22 mouse cellular contexts compared by ENCODE assay signal in genomic region chr15:103074663-103075415, GRCm38 (mm10). TPM values are rescaled to one million over a fixed set of nuclear protein-coding genes. Genes with fewer than 3 reads are reported as not detected.
DNase-seq lines count a peak whose midpoint lies in the region; ATAC-seq and TF ChIP-seq lines count a peak whose summit lies in the region.
"Had no signal": no experiment of that assay in that cellular context is flagged by ENCODE, and none has a peak within 500 bp of the region (broad histone marks: within the 10 kb centered on the region; RNA-seq: fewer than 3 reads in every experiment).

No protein-coding gene starts in this region.

- no peak overlapping the region for H3K9ac ChIP-seq in kidney, embryonic 14.5 days (ENCODE audit: low read depth, low read length)
- H3K9ac ChIP-seq in lung, embryonic 14.5 days, result no peak overlapping the region
- H3K9ac ChIP-seq in limb, embryonic 12.5 days (replicated peaks), result no peak overlapping the region
- H3K9ac ChIP-seq: embryonic facial prominence, embryonic 13.5 days; forebrain, embryonic 12.5 days; heart, embryonic 13.5 days; hindbrain, embryonic 15.5 days had no signal

- DNase-seq in kidney, adult 11 months, result no peak
- DNase-seq in lung, embryonic 14.5 days, result peak; percentile 65
- DNase-seq in lung, postnatal 14 days, result no peak
- peak; percentile 22 for DNase-seq in embryo, embryonic 9.5 days (ENCODE audit: extremely low spot score)
- no peak for DNase-seq in spleen, adult 12 weeks (ENCODE audit: low spot score)
- no peak for DNase-seq in gastrocnemius, postnatal 36 days
- DNase-seq: adrenal gland, postnatal 10 days; cerebellum, adult 11-12 months; cerebellum, adult 9-10 months; cerebellum, postnatal 25 days; gastrocnemius, postnatal 14 days; heart, postnatal 36 days had no signal

- H3K36me3 ChIP-seq in kidney, embryonic 14.5 days (ENCODE audit: control insufficient read depth, insufficient read depth, low read length), result no peaks in the 10 kb centered on the region
- no peaks in the 10 kb centered on the region for H3K36me3 ChIP-seq in lung, embryonic 14.5 days (ENCODE audit: insufficient read depth)
- no peaks in the 10 kb centered on the region for H3K36me3 ChIP-seq in limb, embryonic 12.5 days
- H3K36me3 ChIP-seq: embryonic facial prominence, embryonic 13.5 days; forebrain, embryonic 12.5 days; heart, embryonic 13.5 days; hindbrain, embryonic 15.5 days had no signal

- no peaks in the 10 kb centered on the region for H3K9me3 ChIP-seq in kidney, embryonic 14.5 days (ENCODE audit: control insufficient read depth, low read length)
- H3K9me3 ChIP-seq in lung, embryonic 14.5 days (ENCODE audit: low read depth, low read length), result no peaks in the 10 kb centered on the region
- H3K9me3 ChIP-seq in limb, embryonic 12.5 days, result no peaks in the 10 kb centered on the region
- H3K9me3 ChIP-seq: embryonic facial prominence, embryonic 13.5 days; forebrain, embryonic 12.5 days; heart, embryonic 13.5 days; hindbrain, embryonic 15.5 days had no signal

- 11% methylated on average over 11 of the region's 11 CpGs for WGBS in kidney, embryonic 14.5 days
- 7% methylated on average over 11 of the region's 11 CpGs for WGBS in lung, embryonic 14.5 days
- WGBS in limb, embryonic 12.5 days, result 3% methylated on average over 11 of the region's 11 CpGs

- no peak for TF ChIP-seq CTCF in lung, embryonic 14.5 days (IDR thresholded peaks at IDR 0.05; ENCODE audit: low read depth)

- intact Hi-C loops in gastrocnemius, postnatal 36 days (cut with DNase I), result no loop called here

- no peaks in the 10 kb centered on the region for H3K27me3 ChIP-seq in kidney, embryonic 14.5 days (ENCODE audit: control insufficient read depth, insufficient read depth, low read length)
- peaks cover 25% of the 10 kb centered on the region for H3K27me3 ChIP-seq in lung, embryonic 14.5 days (ENCODE audit: insufficient read depth, low read length)
- peaks cover 57% of the 10 kb centered on the region for H3K27me3 ChIP-seq in limb, embryonic 12.5 days

- peak overlapping the region; percentile 47; the same call in 1 of the 2 replicates for H3K27ac ChIP-seq in kidney, embryonic 14.5 days (ENCODE audit: low read depth, low read length)
- no peak overlapping the region for H3K27ac ChIP-seq in lung, embryonic 14.5 days (ENCODE audit: low read depth)
- H3K27ac ChIP-seq in limb, embryonic 12.5 days, result no peak overlapping the region
- H3K27ac ChIP-seq: embryonic facial prominence, embryonic 13.5 days; forebrain, embryonic 12.5 days; heart, embryonic 13.5 days; hindbrain, embryonic 15.5 days had no signal

- no peak overlapping the region for H3K4me2 ChIP-seq in kidney, embryonic 14.5 days (replicated peaks; ENCODE audit: low read depth, low read length)
- H3K4me2 ChIP-seq in lung, embryonic 14.5 days, result no peak overlapping the region
- H3K4me2 ChIP-seq in limb, embryonic 12.5 days, result 0 out of 2 replicates have a peak overlapping the region, but pooled peaks have one; percentile 4
- H3K4me2 ChIP-seq: embryonic facial prominence, embryonic 13.5 days; forebrain, embryonic 12.5 days; heart, embryonic 13.5 days; hindbrain, embryonic 15.5 days had no signal

- peak; percentile 67 for ATAC-seq in kidney, embryonic 14.5 days (ENCODE audit: low FRiP score, low TSS enrichment)
- peak; percentile 87 for ATAC-seq in lung, embryonic 14.5 days (ENCODE audit: insufficient read depth)
- no peak; the same call in 1 of the 2 replicates for ATAC-seq in limb, embryonic 12.5 days (ENCODE audit: insufficient number of reproducible peaks, insufficient read depth, low FRiP score, low TSS enrichment, low read depth)
- ATAC-seq: forebrain, embryonic 16.5 days had no signal

- peaks cover 24% of the 10 kb centered on the region for H3K4me1 ChIP-seq in kidney, embryonic 14.5 days (ENCODE audit: control insufficient read depth, insufficient read depth, low read length)
- no peaks in the 10 kb centered on the region for H3K4me1 ChIP-seq in lung, embryonic 14.5 days (ENCODE audit: insufficient read depth)
- peaks cover 16% of the 10 kb centered on the region for H3K4me1 ChIP-seq in limb, embryonic 12.5 days (replicated peaks)
- H3K4me1 ChIP-seq: forebrain, embryonic 12.5 days; hindbrain, embryonic 15.5 days had no signal

- H3K4me3 ChIP-seq in kidney, embryonic 14.5 days (ENCODE audit: low read length), result no peak overlapping the region
- no peak overlapping the region for H3K4me3 ChIP-seq in lung, embryonic 14.5 days (ENCODE audit: low read depth, low read length)
- no peak overlapping the region for H3K4me3 ChIP-seq in limb, embryonic 12.5 days (replicated peaks)
- H3K4me3 ChIP-seq: embryonic facial prominence, embryonic 13.5 days; forebrain, embryonic 12.5 days; heart, embryonic 13.5 days; hindbrain, embryonic 15.5 days had no signal

RNA-seq across cellular contexts. Expression of gene Hoxc4, which starts 56.1 kb away (rescaled TPM):
- polyA plus RNA-seq in kidney, embryonic 14.5 days (2014; fragmentation: Nextera tagmentation; extraction: Ambion mirVana), result 7.4 and 8.6 TPM in 2 replicates
- polyA plus RNA-seq in lung, embryonic 14.5 days (2014; fragmentation: Nextera tagmentation; extraction: Ambion mirVana), result 1.5 and 2.1 TPM in 2 replicates
- 3.8 and 6.7 TPM in 2 replicates for polyA plus RNA-seq in limb, embryonic 12.5 days (2016; fragmentation: Nextera tagmentation; extraction: Ambion mirVana)
- total RNA-seq in gastrocnemius, postnatal 36 days (2021), result 1 to 10 TPM; 4.1 to 4.2 TPM
- total RNA-seq: granulocyte monocyte progenitor cell, adult 5-6 weeks; heart, adult 8-10 months; heart, postnatal 36 days had no signal
- polyA plus RNA-seq: forebrain, embryonic 12.5 days; forebrain, embryonic 16.5 days; heart, postnatal 0 days had no signal

Comparison
In these comparisons a context has a peak if more than half of its experiments do, and no peak if none do; other contexts are left out.
1. DNase-seq: peak in lung, embryonic 14.5 days (single experiment) and embryo, embryonic 9.5 days (single experiment); none in kidney, adult 11 months (single experiment), lung, postnatal 14 days (single experiment), spleen, adult 12 weeks (single experiment) and gastrocnemius, postnatal 36 days (0 of 2).